Mouse (Mus musculus) CH12.LX (cell line): ENCODE results near the gene Sertad1.
A peak's percentile ranks its signal among the peaks of the same experiment; 100 is the strongest.

Experiments
- BHLHE40 ChIP-seq: IDR thresholded peaks from 2 replicates; pipeline ENCODE4 v1.6.1; 2011; ENCODE audit warnings: mild to moderate bottlenecking, low read depth, low read length, improper control_type of control experiment
- CTCF ChIP-seq, 2 experiments: IDR thresholded peaks in 1 of 2; conservative IDR thresholded peaks in 1 of 2; 2 replicates each; pipeline ENCODE4 v1.5.1; 2011 to 2012; ENCODE audit warnings: low read depth in 2 of 2, low read length in 2 of 2, improper control_type of control experiment in 1 of 2, inconsistent platforms in 1 of 2, mild to moderate bottlenecking in 1 of 2, moderate library complexity in 1 of 2
- HCFC1 ChIP-seq: IDR thresholded peaks from 2 replicates; pipeline ENCODE4 v1.6.1; 2012; ENCODE audit warnings: low read depth, mild to moderate bottlenecking, inconsistent platforms, low read length, improper control_type of control experiment
- MAZ ChIP-seq: IDR thresholded peaks from 2 replicates; pipeline ENCODE4 v1.6.1; 2012; ENCODE audit warnings: low read depth, mild to moderate bottlenecking, inconsistent platforms, low read length, improper control_type of control experiment, moderate library complexity
- POLR2A ChIP-seq: IDR thresholded peaks from 2 replicates; pipeline ENCODE4 v1.6.1; 2011; ENCODE audit warnings: low read depth, mild to moderate bottlenecking, improper control_type of control experiment, low read length
- POLR2AphosphoS2 ChIP-seq: IDR thresholded peaks from 2 replicates; pipeline ENCODE4 v1.6.1; 2011; ENCODE audit warnings: low read depth, low read length, improper control_type of control experiment
- TCF12 ChIP-seq: IDR thresholded peaks from 2 replicates; pipeline ENCODE4 v1.6.1; 2014; ENCODE audit warnings: low read depth, mild to moderate bottlenecking, inconsistent platforms, low read length, improper control_type of control experiment

DNA sequence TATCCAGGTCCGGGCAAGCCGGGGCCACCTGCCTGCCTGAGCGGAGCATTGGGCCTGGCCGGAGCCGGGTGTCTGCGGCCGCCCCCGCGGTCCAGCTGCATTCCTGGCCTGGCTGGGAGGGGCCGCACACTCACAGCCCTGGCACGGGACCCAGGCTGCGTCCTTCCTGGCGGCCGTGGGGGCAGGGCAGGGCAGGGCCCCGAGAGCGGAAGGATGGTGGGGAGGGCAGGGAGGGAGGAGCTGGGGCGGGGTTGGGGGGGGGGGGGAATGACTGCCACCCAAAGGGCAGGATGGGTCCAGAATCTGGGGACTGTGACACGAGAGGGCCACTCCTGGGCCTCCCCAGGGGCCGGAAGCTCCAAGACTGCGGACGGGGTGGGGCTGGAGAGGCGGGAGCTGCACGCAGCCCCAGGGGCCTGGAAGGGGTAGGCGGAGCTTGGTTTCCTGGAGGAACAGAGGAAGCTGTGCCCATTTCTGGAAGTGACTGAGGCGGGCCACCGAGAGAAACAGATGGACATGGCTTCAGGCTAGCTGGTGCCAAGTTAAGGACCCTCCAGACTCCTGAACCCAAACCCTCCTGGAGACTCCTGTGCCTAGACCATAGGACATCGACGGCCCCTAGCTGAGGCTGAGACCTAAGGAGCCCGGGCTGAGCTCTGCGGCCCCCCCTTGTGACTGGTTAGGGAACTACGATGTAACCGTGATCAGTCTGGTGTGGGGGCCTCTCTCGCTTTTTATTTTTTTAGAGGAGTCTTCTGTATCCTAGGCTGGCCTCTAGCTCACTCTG lies 4.0 kb downstream of the Sertad1 start:
- TF ChIP-seq POLR2A, result peak; percentile 46; the same call in 1 of the 2 replicates
- peak; percentile 32 to 80 for TF ChIP-seq CTCF (conservative IDR thresholded peaks at IDR 0.05 in 1 of 2, IDR thresholded peaks at IDR 0.05 in 1 of 2; ENCODE audit: low read depth in 2 of 2, low read length in 2 of 2)
- TF ChIP-seq BHLHE40, result peak; percentile 97
- TF ChIP-seq POLR2AphosphoS2, result no peak
- TF ChIP-seq MAZ, result peak; percentile 70
- TF ChIP-seq TCF12, result peak; percentile 55; the same call in 1 of the 2 replicates
- no peak; the same call in 1 of the 2 replicates for TF ChIP-seq HCFC1
